Comparison of ENCODE assay signal across 22 mouse cellular contexts in the genomic region with DNA sequence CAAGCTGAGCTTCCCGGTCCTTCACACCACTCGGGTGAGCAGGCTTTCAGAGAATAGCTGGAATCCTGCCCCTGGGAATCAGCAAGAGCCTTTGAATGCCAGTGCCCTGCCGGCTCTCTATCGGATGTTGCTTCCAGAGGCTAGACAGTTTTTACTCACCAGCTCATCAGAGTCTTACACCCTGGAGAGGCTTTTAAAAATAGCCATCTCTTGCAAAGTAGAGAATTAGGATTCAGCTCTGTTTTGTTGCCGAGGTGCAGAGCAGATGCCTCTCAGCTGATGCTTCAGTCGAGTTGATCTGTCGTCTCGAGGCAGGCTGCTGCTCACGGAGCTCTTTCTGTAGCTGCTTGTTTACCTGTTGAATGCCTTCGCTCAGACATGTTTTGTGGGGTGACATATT.
DNase-seq lines count a peak whose midpoint lies in the region; ATAC-seq and TF ChIP-seq lines count a peak whose summit lies in the region.
"Had no signal": no experiment of that assay in that cellular context is flagged by ENCODE, and none has a peak within 500 bp of the region (broad histone marks: within the 10 kb centered on the region; RNA-seq: fewer than 3 reads in every experiment).

No protein-coding gene starts in this region.

- no peak overlapping the region for H3K27ac ChIP-seq in heart, embryonic 14.5 days (replicated peaks in 1 of 2; ENCODE audit: control insufficient read depth in 1 of 2, insufficient read depth in 1 of 2, low read depth in 2 of 2, low read length in 2 of 2)
- no peak overlapping the region for H3K27ac ChIP-seq in heart, embryonic 10.5 days
- H3K27ac ChIP-seq in midbrain, embryonic 13.5 days, result no peak overlapping the region
- H3K27ac ChIP-seq: hindbrain, embryonic 12.5 days; kidney, embryonic 15.5 days; limb, embryonic 12.5 days; liver, embryonic 13.5 days; stomach, postnatal 0 days had no signal

- no peak for DNase-seq in heart, embryonic 10.5 days (ENCODE audit: low spot score)
- DNase-seq in left cerebral cortex, postnatal 25 days (ENCODE audit: low spot score in 2 of 2), result peak; percentile 31 to 57
- DNase-seq in left cerebral cortex, adult 8-10 months (ENCODE audit: low spot score in 2 of 2), result no peak
- peak; percentile 23 for DNase-seq in brain, embryonic 14.5 days (ENCODE audit: low read depth)
- DNase-seq in urinary bladder, adult 18-20 months (ENCODE audit: low spot score in 2 of 2), result no peak
- DNase-seq: adrenal gland, postnatal 14 days; cerebellum, adult 8-10 months; gastrocnemius, postnatal 14 days; liver, embryonic 13.5 days; retina, postnatal 1 day; thymus, postnatal 14 days had no signal

- H3K4me1 ChIP-seq in heart, embryonic 14.5 days (ENCODE audit: control insufficient read depth in 2 of 2, insufficient read depth in 2 of 2, low read length in 2 of 2), result no peaks in the 10 kb centered on the region
- peaks cover 3% of the 10 kb centered on the region for H3K4me1 ChIP-seq in heart, embryonic 10.5 days
- 0 out of 2 replicates have a peak, but pooled peaks cover 5% of the 10 kb centered on the region for H3K4me1 ChIP-seq in midbrain, embryonic 13.5 days (replicated peaks)
- H3K4me1 ChIP-seq: kidney, embryonic 15.5 days; limb, embryonic 12.5 days; liver, embryonic 13.5 days; megakaryocyte, embryonic 14.5 days had no signal

- intact Hi-C loops in left cerebral cortex, postnatal 25 days (cut with DNase I), result no loop called here

- no peaks in the 10 kb centered on the region for H3K36me3 ChIP-seq in heart, embryonic 14.5 days (ENCODE audit: control insufficient read depth, insufficient read depth, low read length)
- no peaks in the 10 kb centered on the region for H3K36me3 ChIP-seq in heart, embryonic 10.5 days
- no peaks in the 10 kb centered on the region for H3K36me3 ChIP-seq in midbrain, embryonic 13.5 days
- H3K36me3 ChIP-seq: hindbrain, embryonic 12.5 days; kidney, embryonic 15.5 days; limb, embryonic 12.5 days; liver, embryonic 13.5 days had no signal

- 38% methylated on average over 10 of the region's 10 CpGs for WGBS in heart, embryonic 14.5 days
- WGBS in heart, embryonic 10.5 days, result 55% methylated on average over 10 of the region's 10 CpGs
- 51% methylated on average over 10 of the region's 10 CpGs for WGBS in midbrain, embryonic 13.5 days

- no peak for TF ChIP-seq POLR2A in brain, embryonic 14.5 days (IDR thresholded peaks at IDR 0.05; ENCODE audit: borderline replicate concordance, extremely low read depth, insufficient read depth, insufficient read length, poor library complexity, severe bottlenecking)

- no peak for ATAC-seq in heart, embryonic 14.5 days (ENCODE audit: insufficient number of reproducible peaks, insufficient read depth, low FRiP score, low read depth)
- no peak for ATAC-seq in midbrain, embryonic 13.5 days
- ATAC-seq: activated CD4-positive, CD25-positive, alpha-beta regulatory T cell, adult 4 months; forebrain, embryonic 16.5 days; intestine, embryonic 16.5 days; Patski had no signal

- H3K4me3 ChIP-seq in heart, embryonic 14.5 days (ENCODE audit: control insufficient read depth in 1 of 2, insufficient read depth in 1 of 2, low read depth in 1 of 2, low read length in 2 of 2), result no peak overlapping the region
- H3K4me3 ChIP-seq in heart, embryonic 10.5 days, result no peak overlapping the region
- no peak overlapping the region for H3K4me3 ChIP-seq in midbrain, embryonic 13.5 days (replicated peaks)
- H3K4me3 ChIP-seq: hindbrain, embryonic 12.5 days; kidney, embryonic 15.5 days; limb, embryonic 12.5 days; liver, embryonic 13.5 days; megakaryocyte, embryonic 14.5 days had no signal

- no peak for TF ChIP-seq CTCF in brain, embryonic 14.5 days (IDR thresholded peaks at IDR 0.05; ENCODE audit: borderline replicate concordance, extremely low read depth, insufficient read depth, insufficient read length)

- H3K4me2 ChIP-seq in heart, embryonic 14.5 days (ENCODE audit: low read length), result peak overlapping the region; percentile 2; the same call in 1 of the 2 replicates
- 0 out of 2 replicates have a peak overlapping the region, but pooled peaks have one; percentile 5 for H3K4me2 ChIP-seq in midbrain, embryonic 13.5 days (replicated peaks)
- H3K4me2 ChIP-seq: hindbrain, embryonic 12.5 days; kidney, embryonic 15.5 days; limb, embryonic 12.5 days; liver, embryonic 13.5 days had no signal

- peaks cover 8% of the 10 kb centered on the region for H3K9me3 ChIP-seq in heart, embryonic 14.5 days (ENCODE audit: control insufficient read depth, low read length)
- 0 out of 2 replicates have a peak, but pooled peaks cover 3% of the 10 kb centered on the region for H3K9me3 ChIP-seq in heart, embryonic 10.5 days
- H3K9me3 ChIP-seq in midbrain, embryonic 13.5 days, result no peaks in the 10 kb centered on the region; the same call in 1 of the 2 replicates
- H3K9me3 ChIP-seq: liver, embryonic 13.5 days had no signal

- H3K9ac ChIP-seq in heart, embryonic 14.5 days (ENCODE audit: low read length), result no peak overlapping the region
- H3K9ac ChIP-seq in midbrain, embryonic 13.5 days (replicated peaks), result no peak overlapping the region
- H3K9ac ChIP-seq: hindbrain, embryonic 12.5 days; kidney, embryonic 15.5 days; limb, embryonic 12.5 days; liver, embryonic 13.5 days had no signal

- no peaks in the 10 kb centered on the region for H3K27me3 ChIP-seq in heart, embryonic 14.5 days (ENCODE audit: control insufficient read depth, insufficient read depth, low read length)
- H3K27me3 ChIP-seq in heart, embryonic 10.5 days (ENCODE audit: insufficient read depth, poor library complexity, severe bottlenecking), result no peaks in the 10 kb centered on the region
- no peaks in the 10 kb centered on the region for H3K27me3 ChIP-seq in midbrain, embryonic 13.5 days
- H3K27me3 ChIP-seq: hindbrain, embryonic 12.5 days; kidney, embryonic 15.5 days; limb, embryonic 12.5 days; liver, embryonic 13.5 days had no signal

Comparison
In these comparisons a context has a peak if more than half of its experiments do, and no peak if none do; other contexts are left out.
1. DNase-seq: peak in left cerebral cortex, postnatal 25 days (2 of 2) and brain, embryonic 14.5 days (single experiment); none in heart, embryonic 10.5 days (single experiment), left cerebral cortex, adult 8-10 months (0 of 2) and urinary bladder, adult 18-20 months (0 of 2).